Mouse (Mus musculus) lung, postnatal 0 days (tissue): ENCODE data around the gene Pi4k2b.

Experiments used
- CTCF ChIP-seq: IDR thresholded peaks from 2 replicates; pipeline ENCODE4 v1.5.1; 2016; ENCODE audit warnings: antibody characterized with exemption, mild to moderate bottlenecking
- EP300 ChIP-seq: IDR thresholded peaks from 2 replicates; pipeline ENCODE4 v1.6.1; 2016; ENCODE audit warnings: antibody characterized with exemption, mild to moderate bottlenecking, control low read depth

GRCm38 (mm10) chr5:52704562-52704961 is 36.8 kb upstream of the Pi4k2b start:
- TF ChIP-seq CTCF: no peak
- TF ChIP-seq EP300: no peak
